Mouse (Mus musculus): ENCODE data around the gene Trim63.

Trim63 gene

DNA sequence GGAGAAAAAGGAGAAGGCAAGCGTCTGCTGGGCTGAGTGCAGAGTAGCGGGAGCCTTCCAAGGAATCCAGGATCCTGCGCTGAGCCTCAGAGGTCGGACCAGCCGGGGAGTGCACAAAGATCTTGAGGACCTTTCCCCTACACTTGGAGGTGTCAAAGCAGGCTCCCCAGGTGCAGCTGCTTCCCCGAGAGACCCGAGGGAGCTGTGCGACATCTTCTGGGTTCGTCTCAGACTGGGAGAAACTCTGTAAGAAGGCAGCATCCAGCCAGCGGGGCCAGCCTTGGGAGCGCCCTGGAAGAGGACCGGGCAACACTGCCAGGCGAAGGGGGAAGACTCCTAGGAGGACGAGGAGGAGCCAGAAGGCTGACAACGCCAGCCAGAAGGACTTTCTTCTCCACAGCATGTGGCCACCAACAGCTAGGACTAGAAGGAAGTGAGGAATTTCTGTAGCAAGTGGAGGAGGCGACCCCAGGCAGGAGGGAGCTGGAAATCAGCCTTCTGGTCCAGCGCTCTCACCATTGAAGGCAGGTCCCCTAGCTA, 56.5 kb downstream of the Trim63 start:
- peak; percentile 28 to 37 for DNase-seq

DNA sequence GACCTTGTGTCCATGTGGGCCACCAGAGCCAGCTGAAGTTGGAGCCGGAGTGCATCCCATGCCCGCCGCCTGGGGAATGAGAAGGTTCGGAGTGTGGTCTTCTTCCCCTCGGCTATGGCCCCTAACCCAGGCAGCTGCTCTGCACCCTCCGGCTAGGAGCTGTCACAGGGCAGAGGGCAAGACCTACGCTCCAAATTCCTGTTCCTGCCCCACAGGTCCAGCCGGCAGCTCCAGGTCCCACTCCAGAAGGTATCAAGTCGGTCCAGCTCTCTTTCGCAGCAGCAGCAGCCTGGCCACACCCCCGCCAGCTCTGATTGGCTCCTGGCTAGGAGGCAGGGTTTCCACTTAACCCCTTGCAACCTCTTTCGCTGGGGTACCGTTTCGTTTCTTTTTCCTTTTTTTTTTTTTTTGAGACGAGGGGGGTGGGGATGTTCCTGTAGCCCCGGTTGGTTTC, 57.4 kb downstream of the Trim63 start:
- peak; percentile 90 to 91 for DNase-seq

GRCm38 (mm10) chr4:134373295-134373694, 58.4 kb downstream of the Trim63 start:
- peak; percentile 32 to 35 for DNase-seq

GRCm38 (mm10) chr4:134374306-134374705, 59.4 kb downstream of the Trim63 start:
- DNase-seq, result no peak

DNA sequence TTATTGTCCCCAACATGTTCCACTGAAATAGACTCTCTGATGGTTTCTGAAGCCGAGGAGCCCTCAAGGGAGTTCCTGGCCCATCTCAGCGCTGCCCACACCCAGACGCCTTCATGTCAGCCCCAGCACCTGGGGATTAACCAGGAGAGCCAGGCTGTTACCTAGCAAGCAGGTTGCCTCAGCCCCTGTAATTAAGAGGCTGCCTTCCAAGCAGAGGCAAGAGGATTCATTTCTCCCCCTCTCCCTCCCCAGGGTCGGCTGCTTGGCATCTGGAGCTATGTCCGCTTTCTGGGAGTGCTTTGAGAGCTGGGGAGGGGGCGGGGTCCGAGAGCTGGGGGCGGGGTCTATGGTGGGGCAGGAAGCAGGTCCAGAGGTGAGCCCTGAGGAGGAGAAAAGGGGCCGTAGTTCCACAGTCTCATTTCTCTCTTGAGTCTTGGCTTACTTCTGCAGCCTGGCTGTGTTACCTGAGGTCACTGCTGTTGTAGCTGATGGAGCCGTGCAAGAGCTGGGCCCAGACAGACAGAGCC, 63.2 kb downstream of the Trim63 start:
- no peak for DNase-seq

All from cerebellum, postnatal 10 days (tissue).